Mouse (Mus musculus) neural tube, embryonic 11.5 days (tissue): Measurements from ENCODE around the gene Metrnl. TPM values are rescaled to one million over a fixed set of nuclear protein-coding genes. Genes with fewer than 3 reads are reported as not detected.
"Not testable (repeated sequence)": the region's sequence is repeated elsewhere in the genome, so short reads cannot be mapped to it uniquely, and the experiment has no call there.

Experiments used
- ATAC-seq: fragments of 200-750 bp; cut with Nextera tagmentation; 2 replicates; pipeline ENCODE4 v1.8.0; 2017; ENCODE audit warnings: moderate number of reproducible peaks, mild to moderate bottlenecking, moderate TSS enrichment, moderate library complexity; ENCODE audit not compliant: insufficient read depth, low FRiP score, low TSS enrichment
- DNase-seq: peaks from one replicate; pipeline ENCODE4 v3.0.0-alpha.2; 2015; ENCODE audit warnings: low spot score
- H3K27ac ChIP-seq: fragments of 300-500 bp; sonication (generic); 2 replicates; pipeline ENCODE4 v1.5.1; 2014; ENCODE audit warnings: low read depth, mild to moderate bottlenecking, low read length
- H3K27me3 ChIP-seq: fragments of 300-500 bp; sonication (generic); 2 replicates; pipeline ENCODE4 v1.6.1; 2014; ENCODE audit warnings: mild to moderate bottlenecking, low read length, mixed read lengths; ENCODE audit not compliant: control insufficient read depth, insufficient read depth
- H3K36me3 ChIP-seq: fragments of 300-500 bp; sonication (generic); 2 replicates; pipeline ENCODE4 v1.6.1; 2014; ENCODE audit warnings: mild to moderate bottlenecking, low read length, moderate library complexity, mixed read lengths; ENCODE audit not compliant: control insufficient read depth, insufficient read depth
- H3K4me1 ChIP-seq: fragments of 300-500 bp; sonication (generic); 2 replicates; pipeline ENCODE4 v1.6.1; 2014; ENCODE audit warnings: low read length, mixed read lengths; ENCODE audit not compliant: control insufficient read depth, insufficient read depth
- H3K4me2 ChIP-seq: fragments of 300-500 bp; sonication (generic); 2 replicates; pipeline ENCODE4 v1.6.1; 2014; ENCODE audit warnings: low read depth, mild to moderate bottlenecking, moderate library complexity
- H3K4me3 ChIP-seq: fragments of 300-500 bp; sonication (generic); 2 replicates; pipeline ENCODE4 v1.5.1; 2014; ENCODE audit warnings: low read depth, low read length
- H3K9ac ChIP-seq: fragments of 300-500 bp; sonication (generic); 2 replicates; pipeline ENCODE4 v1.6.1; 2014; ENCODE audit warnings: mild to moderate bottlenecking, low read length
- H3K9me3 ChIP-seq: fragments of 300-500 bp; sonication (generic); 2 replicates; pipeline ENCODE4 v1.6.1; 2016; ENCODE audit warnings: low read length; ENCODE audit not compliant: control insufficient read depth
- WGBS: fragments of 180-500 bp; shearing (Covaris S2); extraction: QIAGEN DNeasy Blood & Tissue Kit; methylation state at CpG from one replicate; pipeline ENCODE4 v1.1.7; 2014; 5-methylcytosine and 5-hydroxymethylcytosine counted together
- polyA plus RNA-seq: library from polyadenylated mRNA; unstranded; fragments of >200 nt; fragmentation: Nextera tagmentation; extraction: Ambion mirVana; gene quantifications from 2 replicates; pipeline ENCODE4 v1.2.1, GENCODE M21; 2014

The Metrnl gene
- polyA plus RNA-seq, 1 experiment from 2014 or later, result 18.9 TPM

- WGBS, result 52% methylated on average over 1 of the region's 1 CpGs
- Histone ChIP-seq H3K4me1 (no peaks in the 10 kb centered on the region), H3K4me3 (no peak overlapping the region), H3K36me3 (no peaks in the 10 kb centered on the region), H3K9me3 (no peaks in the 10 kb centered on the region), H3K4me2 (no peak overlapping the region), H3K9ac (no peak overlapping the region), H3K27me3 (no peaks in the 10 kb centered on the region), H3K27ac (no peak overlapping the region)
- no peak for DNase-seq
- no peak for ATAC-seq
These were observed 43.2 kb upstream of the Metrnl start for GRCm38 (mm10) chr11:121658151-121658550.

- not testable (repeated sequence) for DNase-seq
- 90% methylated on average over 2 of the region's 2 CpGs for WGBS
These were observed 40.7 kb upstream of the Metrnl start for GRCm38 (mm10) chr11:121660604-121661003.

GRCm38 (mm10) chr11:121661116-121661515 is 40.2 kb upstream of the Metrnl start:
- H3K4me1 ChIP-seq, result no peaks in the 10 kb centered on the region
- WGBS, result 87% methylated on average over 2 of the region's 2 CpGs
- H3K9me3 ChIP-seq, result no peaks in the 10 kb centered on the region
- H3K27ac ChIP-seq, result no peak overlapping the region
- no peaks in the 10 kb centered on the region for H3K27me3 ChIP-seq
- DNase-seq, result no peak
- H3K4me2 ChIP-seq, result no peak overlapping the region
- H3K9ac ChIP-seq, result no peak overlapping the region
- H3K36me3 ChIP-seq, result no peaks in the 10 kb centered on the region
- H3K4me3 ChIP-seq, result no peak overlapping the region
- ATAC-seq, result no peak

More at GRCm38 (mm10) chr11:121660604-121661003, 40.7 kb upstream of the Metrnl start:
- not testable (repeated sequence) for H3K4me2 ChIP-seq, ATAC-seq, H3K9me3 ChIP-seq, H3K36me3 ChIP-seq, H3K4me3 ChIP-seq, H3K27me3 ChIP-seq, H3K4me1 ChIP-seq, H3K9ac ChIP-seq, H3K27ac ChIP-seq

- Histone ChIP-seq H3K9me3 (no peaks in the 10 kb centered on the region), H3K4me2 (no peak overlapping the region), H3K4me1 (no peaks in the 10 kb centered on the region), H3K9ac (no peak overlapping the region), H3K27me3 (no peaks in the 10 kb centered on the region), H3K4me3 (no peak overlapping the region), H3K36me3 (no peaks in the 10 kb centered on the region), H3K27ac (no peak overlapping the region)
- ATAC-seq (no peak), DNase-seq (no peak)
- 93% methylated on average over 4 of the region's 4 CpGs for WGBS
These were observed 33.8 kb upstream of the Metrnl start for GRCm38 (mm10) chr11:121667541-121667940.

- Histone ChIP-seq H3K4me2 (no peak overlapping the region), H3K36me3 (no peaks in the 10 kb centered on the region), H3K4me1 (no peaks in the 10 kb centered on the region), H3K9ac (no peak overlapping the region), H3K9me3 (no peaks in the 10 kb centered on the region), H3K27ac (no peak overlapping the region), H3K27me3 (no peaks in the 10 kb centered on the region), H3K4me3 (no peak overlapping the region)
- ATAC-seq (no peak), DNase-seq (no peak)
- WGBS, result 91% methylated on average over 5 of the region's 5 CpGs
These were observed 32.6 kb upstream of the Metrnl start for GRCm38 (mm10) chr11:121668776-121669175.

- WGBS, result 87% methylated on average over 5 of the region's 5 CpGs
- ATAC-seq, result no peak
- no peaks in the 10 kb centered on the region for H3K27me3 ChIP-seq
- no peaks in the 10 kb centered on the region for H3K9me3 ChIP-seq
- no peak overlapping the region for H3K9ac ChIP-seq
- H3K27ac ChIP-seq, result no peak overlapping the region
- no peak overlapping the region for H3K4me3 ChIP-seq
- no peaks in the 10 kb centered on the region for H3K4me1 ChIP-seq
- no peak for DNase-seq
- no peak overlapping the region for H3K4me2 ChIP-seq
- no peaks in the 10 kb centered on the region for H3K36me3 ChIP-seq
These were observed 30.4 kb upstream of the Metrnl start for GRCm38 (mm10) chr11:121670926-121671325.

GRCm38 (mm10) chr11:121672312-121672989 is 28.9 kb upstream of the Metrnl start:
- Histone ChIP-seq H3K4me1 (no peaks in the 10 kb centered on the region), H3K27me3 (no peaks in the 10 kb centered on the region), H3K36me3 (no peaks in the 10 kb centered on the region), H3K4me2 (peak overlapping the region; percentile 74), H3K4me3 (peak overlapping the region; percentile 59), H3K9ac (peak overlapping the region; percentile 68), H3K9me3 (no peaks in the 10 kb centered on the region), H3K27ac (peak overlapping the region; percentile 73)
- DNase-seq, result no peak
- 4% methylated on average over 22 of the region's 22 CpGs for WGBS
- ATAC-seq, result peak; percentile 56

GRCm38 (mm10) chr11:121672990-121673572 is 28.3 kb upstream of the Metrnl start, which contains the start of gene B3gntl1:
Gene B3gntl1 (minus strand): TSS chr11:121673153.
- peak; percentile 100 for ATAC-seq
- no peaks in the 10 kb centered on the region for H3K4me1 ChIP-seq
- H3K36me3 ChIP-seq, result no peaks in the 10 kb centered on the region
- peak within 1 kb of the TSS; percentile 73 for H3K27ac ChIP-seq
- H3K9ac ChIP-seq, result peak within 1 kb of the TSS; percentile 68
- peak within 1 kb of the TSS; percentile 74 for H3K4me2 ChIP-seq
- WGBS, result under 1% methylated on average over 46 of the region's 46 CpGs
- DNase-seq, result peak; percentile 99
- no peaks in the 10 kb centered on the region for H3K9me3 ChIP-seq
- H3K27me3 ChIP-seq, result no peaks in the 10 kb centered on the region
- peak within 1 kb of the TSS; percentile 59 for H3K4me3 ChIP-seq

- H3K9ac ChIP-seq, result peak overlapping the region; percentile 27
- H3K4me3 ChIP-seq, result peak overlapping the region; percentile 59
- H3K9me3 ChIP-seq, result no peaks in the 10 kb centered on the region
- no peak overlapping the region for H3K27ac ChIP-seq
- no peaks in the 10 kb centered on the region for H3K36me3 ChIP-seq
- H3K4me2 ChIP-seq, result peak overlapping the region; percentile 40
- 81% methylated on average over 7 of the region's 7 CpGs for WGBS
- no peak for DNase-seq
- no peaks in the 10 kb centered on the region for H3K4me1 ChIP-seq
- no peaks in the 10 kb centered on the region for H3K27me3 ChIP-seq
- peak; percentile 28 for ATAC-seq
These were observed 27.7 kb upstream of the Metrnl start for GRCm38 (mm10) chr11:121673629-121674028.
